Mouse (Mus musculus): ENCODE data around the gene Tmem128.
A peak's percentile ranks its signal among the peaks of the same experiment; 100 is the strongest.

Gene Tmem128

GRCm38 (mm10) chr5:38277936-38278600 is 18.1 kb downstream of the Tmem128 start:
- DNase-seq, result no peak

- DNase-seq, result no peak
These were observed 20.1 kb downstream of the Tmem128 start for GRCm38 (mm10) chr5:38280075-38280474.

- no peak for DNase-seq
These were observed 25.7 kb downstream of the Tmem128 start for GRCm38 (mm10) chr5:38285724-38286123.

GRCm38 (mm10) chr5:38288476-38288875 is 28.5 kb downstream of the Tmem128 start:
- DNase-seq, result no peak

- DNase-seq, result no peak
These were observed 41.9 kb downstream of the Tmem128 start for GRCm38 (mm10) chr5:38301761-38302411.

- DNase-seq, result no peak
These were observed 42.7 kb downstream of the Tmem128 start for GRCm38 (mm10) chr5:38302651-38303050.

- DNase-seq, result no peak
These were observed 45.3 kb downstream of the Tmem128 start for GRCm38 (mm10) chr5:38305241-38305640.

- peak; percentile 89 to 94 for DNase-seq
These were observed 47.5 kb downstream of the Tmem128 start for GRCm38 (mm10) chr5:38307255-38308101.

- DNase-seq, result peak; percentile 56 to 59
These were observed 48.9 kb downstream of the Tmem128 start for GRCm38 (mm10) chr5:38308873-38309272.

GRCm38 (mm10) chr5:38309795-38310194 is 49.8 kb downstream of the Tmem128 start:
- no peak for DNase-seq

Data from cerebellum, adult 18-20 months (tissue).